Mouse (Mus musculus): ENCODE data around the gene Ccdc9b.

DNA sequence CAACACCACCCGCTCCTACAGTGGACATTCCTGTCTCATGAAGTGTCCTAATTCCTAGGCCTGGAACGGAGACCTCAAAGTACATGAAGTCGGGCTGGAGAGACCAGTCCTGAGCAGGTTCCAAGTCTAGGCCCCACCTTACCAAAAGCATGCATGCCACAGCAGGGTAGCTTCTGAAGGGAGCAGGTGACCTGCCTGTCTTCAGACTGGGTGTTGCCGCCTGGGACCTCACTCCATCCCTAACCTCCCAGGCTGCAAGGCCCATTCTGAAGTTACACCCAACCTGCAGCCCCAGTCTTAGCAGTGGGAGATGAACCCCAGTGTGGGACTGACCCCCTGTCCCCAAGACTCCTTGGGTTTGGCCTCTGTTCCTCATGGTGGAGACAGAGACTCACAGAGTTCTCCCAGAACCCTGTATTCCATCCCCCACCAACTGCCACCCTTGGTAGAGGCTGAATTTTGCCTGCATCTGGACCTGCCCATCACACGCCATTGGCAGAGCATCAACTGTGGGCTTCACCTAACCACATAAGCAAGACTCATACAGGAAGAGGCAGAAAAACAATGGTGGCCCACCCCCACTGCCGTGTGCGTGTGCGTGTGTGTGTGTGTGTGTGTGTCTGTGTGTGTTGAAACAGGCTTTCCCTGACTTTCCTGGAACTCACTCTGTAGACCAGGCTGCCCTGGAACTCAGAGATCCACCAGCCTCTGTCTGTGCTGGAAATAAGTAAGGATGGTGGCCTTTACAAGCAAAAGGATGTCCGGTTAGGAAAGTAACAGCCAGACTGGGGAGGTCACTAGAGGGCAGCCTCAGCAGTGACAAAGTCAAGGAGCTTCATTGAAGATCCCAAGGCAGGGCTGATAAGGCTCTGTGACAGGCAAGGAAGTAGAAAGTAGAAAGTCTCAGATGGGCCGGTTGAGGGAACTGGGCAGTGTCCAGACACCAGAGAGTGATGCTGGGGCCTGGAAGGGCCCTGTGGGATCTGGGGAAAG, 3.9 kb upstream of the Ccdc9b start:
- TF ChIP-seq POLR2A (IDR thresholded peaks at IDR 0.05; ENCODE audit: low read depth, low read length) (no peak), CTCF (IDR thresholded peaks at IDR 0.05; ENCODE audit: extremely low read depth, insufficient read depth, insufficient read length, insufficient replicate concordance) (no peak)

Measured in spleen, adult 2 months (tissue).